Mouse (Mus musculus) liver, embryonic 14.5 days (tissue): ENCODE results near the gene Mrps18c. TPM values are rescaled to one million over a fixed set of nuclear protein-coding genes. Genes with fewer than 3 reads are reported as not detected.

ENCODE experiments used
- ATAC-seq: fragments of 200-750 bp; cut with Nextera tagmentation; 2 replicates; pipeline ENCODE4 v1.8.0; 2017; ENCODE audit warnings: moderate number of reproducible peaks, mild to moderate bottlenecking, moderate library complexity; ENCODE audit not compliant: insufficient read depth
- DNase-seq, 3 experiments: peaks; one replicate each; pipeline ENCODE4 v3.0.0-alpha.2; 2012 to 2013; ENCODE audit warnings: low read depth in 3 of 3, low spot score in 3 of 3
- H3K27ac ChIP-seq: fragments of 300-500 bp; sonication (generic); 2 replicates; pipeline ENCODE4 v1.5.1; 2014; ENCODE audit warnings: moderate library complexity, mild to moderate bottlenecking, control low read depth, inconsistent platforms
- H3K27me3 ChIP-seq: fragments of 300-500 bp; sonication (generic); 2 replicates; pipeline ENCODE4 v1.6.1; 2014; ENCODE audit warnings: mild to moderate bottlenecking, low read length, moderate library complexity; ENCODE audit not compliant: control insufficient read depth, insufficient read depth
- H3K36me3 ChIP-seq: fragments of 300-500 bp; sonication (generic); replicated peaks from 2 replicates; pipeline ENCODE4 v1.6.1; 2014; ENCODE audit warnings: low read depth; ENCODE audit not compliant: control insufficient read depth, insufficient read depth
- H3K4me1 ChIP-seq, 2 experiments: fragments of 200-500 bp in 1 of 2; fragments of 300-500 bp in 1 of 2; sonication (generic) in 1 of 2; replicated peaks; 2 replicates each; pipeline ENCODE4 v1.6.1; 2012 to 2014; ENCODE audit warnings: antibody characterized with exemption in 1 of 2, inconsistent platforms in 1 of 2, low read length in 1 of 2; ENCODE audit not compliant: control insufficient read depth in 2 of 2, insufficient read depth in 2 of 2
- H3K4me2 ChIP-seq: fragments of 300-500 bp; sonication (generic); 2 replicates; pipeline ENCODE4 v1.6.1; 2014; ENCODE audit warnings: low read depth, mild to moderate bottlenecking, control low read depth, moderate library complexity
- H3K4me3 ChIP-seq, 2 experiments: fragments of 200-500 bp in 1 of 2; fragments of 300-500 bp in 1 of 2; sonication (generic) in 1 of 2; 2 replicates each; pipeline ENCODE4 v1.5.1; 2012 to 2014; ENCODE audit warnings: low read depth in 2 of 2, low read length in 2 of 2, mild to moderate bottlenecking in 2 of 2, control low read depth in 1 of 2, inconsistent platforms in 1 of 2, moderate library complexity in 1 of 2; ENCODE audit not compliant: insufficient read depth in 1 of 2
- H3K9ac ChIP-seq: fragments of 300-500 bp; sonication (generic); replicated peaks from 2 replicates; pipeline ENCODE4 v1.6.1; 2014; ENCODE audit warnings: mild to moderate bottlenecking, control low read depth, moderate library complexity
- H3K9me3 ChIP-seq: fragments of 300-500 bp; sonication (generic); 2 replicates; pipeline ENCODE4 v1.6.1; 2016; ENCODE audit warnings: low read length, mixed read lengths; ENCODE audit not compliant: control insufficient read depth
- CTCF ChIP-seq: IDR thresholded peaks from 2 replicates; pipeline ENCODE4 v1.5.1; 2016; ENCODE audit warnings: antibody characterized with exemption, low read depth, control low read depth
- EP300 ChIP-seq: IDR thresholded peaks from 2 replicates; pipeline ENCODE4 v1.6.1; 2016; ENCODE audit warnings: antibody characterized with exemption, low read depth
- WGBS: fragments of 180-500 bp; shearing (Covaris S2); extraction: QIAGEN DNeasy Blood & Tissue Kit; methylation state at CpG from one replicate; pipeline ENCODE4 v1.1.7; 2014; ENCODE audit not compliant: insufficient replicate concordance; 5-methylcytosine and 5-hydroxymethylcytosine counted together
- polyA plus RNA-seq, 2 experiments: library from polyadenylated mRNA; depleted of rRNA in 1 of 2; stranded (reverse) in 1 of 2; unstranded in 1 of 2; fragments of >200 nt; fragmentation: Nextera tagmentation in 1 of 2; extraction: Ambion mirVana in 1 of 2; gene quantifications; 2 replicates each; pipeline versions ENCODE4 v1.2.1 to v1.2.3; 2012 to 2014

Gene Mrps18c
- polyA plus RNA-seq, 2 experiments: 49.4 to 180 TPM

GRCm38 (mm10) chr5:100845848-100846598 is 47.6 kb downstream of the Mrps18c start:
- H3K4me2 ChIP-seq: peak overlapping the region; percentile 67
- H3K4me1 ChIP-seq: no peaks in the 10 kb centered on the region
- peak overlapping the region; percentile 31 for H3K9ac ChIP-seq
- H3K27me3 ChIP-seq: peaks cover 45% of the 10 kb centered on the region
- peak overlapping the region; percentile 56 to 62 for H3K4me3 ChIP-seq
- peak; percentile 68; the same call in 1 of the 2 replicates for ATAC-seq
- peak in 1 of 3 experiments; percentile 22 for DNase-seq
- no peak overlapping the region for H3K27ac ChIP-seq
- TF ChIP-seq CTCF: no peak
- WGBS: under 1% methylated on average over 52 of the region's 52 CpGs
- H3K9me3 ChIP-seq: no peaks in the 10 kb centered on the region
- no peaks in the 10 kb centered on the region for H3K36me3 ChIP-seq

- TF ChIP-seq EP300 (no peak), CTCF (no peak)
- Histone ChIP-seq H3K4me1 (no peaks in the 10 kb centered on the region), H3K36me3 (no peaks in the 10 kb centered on the region), H3K9ac (peak overlapping the region; percentile 31), H3K4me3 (peak overlapping the region; percentile 56 to 62), H3K4me2 (peak overlapping the region; percentile 67), H3K27me3 (peaks cover 45% of the 10 kb centered on the region), H3K27ac (no peak overlapping the region), H3K9me3 (no peaks in the 10 kb centered on the region)
- ATAC-seq (peak; percentile 11; the same call in 1 of the 2 replicates), DNase-seq (no peak)
- under 1% methylated on average over 22 of the region's 22 CpGs for WGBS
Measured at GRCm38 (mm10) chr5:100846599-100846920, 48.1 kb downstream of the Mrps18c start.

GRCm38 (mm10) chr5:100847143-100847542 is 48.7 kb downstream of the Mrps18c start:
- Histone ChIP-seq H3K27ac (no peak overlapping the region), H3K4me2 (peak overlapping the region; percentile 67; the same call in 1 of the 2 replicates), H3K36me3 (no peaks in the 10 kb centered on the region), H3K9ac (no peak overlapping the region), H3K9me3 (no peaks in the 10 kb centered on the region), H3K27me3 (peaks cover 45% of the 10 kb centered on the region), H3K4me1 (no peaks in the 10 kb centered on the region), H3K4me3 (no peak overlapping the region)
- 11% methylated on average over 2 of the region's 2 CpGs for WGBS
- ATAC-seq: no peak
- TF ChIP-seq CTCF (no peak), EP300 (no peak)
- DNase-seq: no peak

- no peak overlapping the region for H3K4me3 ChIP-seq
- H3K27ac ChIP-seq: no peak overlapping the region
- H3K36me3 ChIP-seq: no peaks in the 10 kb centered on the region
- H3K4me1 ChIP-seq: 0 out of 4 replicates have a peak, but pooled peaks cover 0 to 2% of the 10 kb centered on the region in 2 experiments
- no peak for DNase-seq
- ATAC-seq: no peak
- no peak overlapping the region for H3K9ac ChIP-seq
- WGBS: 73% methylated on average over 4 of the region's 4 CpGs
- H3K9me3 ChIP-seq: no peaks in the 10 kb centered on the region
- no peaks in the 10 kb centered on the region for H3K27me3 ChIP-seq
- TF ChIP-seq EP300: no peak
- TF ChIP-seq CTCF: no peak
- H3K4me2 ChIP-seq: no peak overlapping the region
Measured at GRCm38 (mm10) chr5:100853963-100854362, 55.5 kb downstream of the Mrps18c start.

Other genes starting within 250 kb of the Mrps18c start
- 64.3 and 87.8 TPM in 2 replicates for gene Plac8, start 226.4 kb upstream of the Mrps18c start, polyA plus RNA-seq (2012; rRNA removed)
- 67.3 and 91.1 TPM in 2 replicates for gene Plac8, start 226.4 kb upstream of the Mrps18c start, polyA plus RNA-seq (2014; fragmentation: Nextera tagmentation; extraction: Ambion mirVana)
- 19.2 and 23.8 TPM in 2 replicates for gene Coq2, start 123.5 kb upstream of the Mrps18c start, polyA plus RNA-seq (2012; rRNA removed)
- 25.7 and 29.4 TPM in 2 replicates for gene Coq2, start 123.5 kb upstream of the Mrps18c start, polyA plus RNA-seq (2014; fragmentation: Nextera tagmentation; extraction: Ambion mirVana)
- 1.2 and 1.4 TPM in 2 replicates for gene Hpse, start 78.9 kb upstream of the Mrps18c start, polyA plus RNA-seq (2012; rRNA removed)
- gene Hpse, start 78.9 kb upstream of the Mrps18c start, polyA plus RNA-seq (2014; fragmentation: Nextera tagmentation; extraction: Ambion mirVana): 1.5 and 1.9 TPM in 2 replicates
- gene Helq, start within 50 bp of the Mrps18c start, polyA plus RNA-seq (2012; rRNA removed): 7.3 and 13.9 TPM in 2 replicates
- gene Helq, start within 50 bp of the Mrps18c start, polyA plus RNA-seq (2014; fragmentation: Nextera tagmentation; extraction: Ambion mirVana): 12.2 and 12.4 TPM in 2 replicates
- gene Abraxas1, start 22.3 kb downstream of the Mrps18c start, polyA plus RNA-seq (2012; rRNA removed): 7.1 and 10.4 TPM in 2 replicates
- 11.5 and 13.1 TPM in 2 replicates for gene Abraxas1, start 22.3 kb downstream of the Mrps18c start, polyA plus RNA-seq (2014; fragmentation: Nextera tagmentation; extraction: Ambion mirVana)
- 0.68 and 0.77 TPM in 2 replicates for gene Gpat3, start 47.1 kb downstream of the Mrps18c start, polyA plus RNA-seq (2012; rRNA removed)
- gene Gpat3, start 47.1 kb downstream of the Mrps18c start, polyA plus RNA-seq (2014; fragmentation: Nextera tagmentation; extraction: Ambion mirVana): 0.94 and 1.4 TPM in 2 replicates